Comparison of ENCODE assay signal across 8 mouse cellular contexts in the genomic region with DNA sequence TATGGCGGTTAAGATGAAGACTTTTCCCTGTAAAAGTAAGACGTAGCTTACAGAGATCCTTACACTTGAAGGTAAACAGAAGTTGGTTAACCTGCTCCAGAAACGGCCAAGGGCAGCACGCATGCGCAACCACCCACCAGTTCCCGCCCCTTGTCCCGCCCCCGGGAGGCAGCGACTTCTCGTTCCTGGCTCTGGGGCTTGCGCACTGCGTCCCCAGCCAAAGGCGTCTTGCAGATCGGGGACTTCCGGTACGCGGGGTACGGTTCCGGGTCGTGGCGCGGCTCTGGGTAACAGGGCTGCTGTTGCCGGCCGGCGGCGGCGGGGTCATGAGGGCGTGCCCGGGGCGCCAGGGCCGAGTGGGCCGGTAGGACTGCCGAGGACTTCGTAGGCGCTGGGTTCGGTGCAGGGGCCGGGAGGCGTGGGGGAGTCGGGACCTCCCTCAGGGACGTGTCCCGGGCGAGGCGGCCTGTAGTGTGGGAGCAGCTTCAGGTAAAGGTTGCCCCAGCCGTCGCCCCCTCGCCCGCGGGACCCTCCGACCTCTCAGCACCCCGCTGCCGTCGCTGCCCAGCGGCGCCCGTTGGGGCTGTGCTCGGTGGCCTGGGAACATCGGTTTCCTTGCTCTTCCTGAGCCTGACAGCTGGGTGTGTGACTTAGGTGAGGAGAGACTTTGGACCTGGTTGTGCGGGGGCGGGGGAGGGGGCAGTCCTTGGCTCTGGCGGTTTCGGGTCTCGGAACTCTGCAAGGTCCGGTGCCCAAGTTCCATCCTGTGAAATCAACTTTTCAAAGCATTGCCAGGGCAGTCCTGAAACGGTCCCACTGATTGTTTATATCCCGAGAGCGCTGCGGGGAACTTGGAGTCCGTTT. TPM values are rescaled to one million over a fixed set of nuclear protein-coding genes. Genes with fewer than 3 reads are reported as not detected.
DNase-seq lines count a peak whose midpoint lies in the region; ATAC-seq and TF ChIP-seq lines count a peak whose summit lies in the region.

A gene (plus strand): TSS at position 171 of the 864 bp plus-strand sequence.

- H3K4me2 ChIP-seq in forebrain, embryonic 16.5 days (ENCODE audit: low read length) = peak within 1 kb of the TSS; percentile 67
- H3K4me2 ChIP-seq in lung, embryonic 14.5 days = peak within 1 kb of the TSS; percentile 79

- ATAC-seq in G1E (ENCODE audit: extremely low read depth, insufficient number of reproducible peaks, low FRiP score, poor library complexity, severe bottlenecking) = peak; percentile 97
- peak; percentile 100 for ATAC-seq in forebrain, embryonic 16.5 days
- peak; percentile 99 for ATAC-seq in lung, embryonic 14.5 days (ENCODE audit: insufficient read depth)

- H3K4me1 ChIP-seq in G1E (ENCODE audit: insufficient read depth, low read depth, low read length) = peaks cover 23% of the 10 kb centered on the region
- H3K4me1 ChIP-seq in forebrain, embryonic 16.5 days (replicated peaks; ENCODE audit: control insufficient read depth, insufficient read depth, low read length) = peaks cover 10% of the 10 kb centered on the region
- H3K4me1 ChIP-seq in lung, embryonic 14.5 days (ENCODE audit: insufficient read depth) = peaks cover 11% of the 10 kb centered on the region
- H3K4me1 ChIP-seq in olfactory bulb, adult 2 months (ENCODE audit: control insufficient read depth, insufficient read depth, low read length) = peaks cover 6% of the 10 kb centered on the region
- peaks cover 4% of the 10 kb centered on the region for H3K4me1 ChIP-seq in thymus, adult 2 months (replicated peaks; ENCODE audit: control insufficient read depth, insufficient read depth, low read length)

- no peaks in the 10 kb centered on the region for H3K9me3 ChIP-seq in G1E (replicated peaks)
- H3K9me3 ChIP-seq in forebrain, embryonic 16.5 days (ENCODE audit: control insufficient read depth, low read length) = no peaks in the 10 kb centered on the region
- H3K9me3 ChIP-seq in lung, embryonic 14.5 days (ENCODE audit: low read depth, low read length) = no peaks in the 10 kb centered on the region

- peak; percentile 46; the same call in 1 of the 2 replicates for TF ChIP-seq POLR2A in olfactory bulb, adult 2 months (IDR thresholded peaks at IDR 0.05; ENCODE audit: insufficient read depth, low read depth, low read length)
- TF ChIP-seq POLR2A in thymus, adult 2 months (IDR thresholded peaks at IDR 0.05; ENCODE audit: control insufficient read depth, extremely low read depth, insufficient read depth, low read length, poor library complexity) = peak; percentile 72

- intact Hi-C loops in heart, postnatal 36 days (cut with DNase I) = loop anchor here (5.0 kb wide), 1 partner anchor 110 kb away; no protein-coding TSS in a partner anchor

- TF ChIP-seq CTCF in G1E (IDR thresholded peaks at IDR 0.05; ENCODE audit: low read depth, low read length) = no peak
- no peak for TF ChIP-seq CTCF in layer of hippocampus, adult 2 months (conservative IDR thresholded peaks at IDR 0.05)
- TF ChIP-seq CTCF in lung, embryonic 14.5 days (IDR thresholded peaks at IDR 0.05; ENCODE audit: low read depth) = no peak
- no peak for TF ChIP-seq CTCF in olfactory bulb, adult 2 months (IDR thresholded peaks at IDR 0.05; ENCODE audit: insufficient read depth, low read depth, low read length)
- no peak; the same call in 1 of the 2 replicates for TF ChIP-seq CTCF in thymus, adult 2 months (IDR thresholded peaks at IDR 0.05; ENCODE audit: borderline replicate concordance, control insufficient read depth, extremely low read depth, insufficient read depth, low read length, poor library complexity)

- WGBS in forebrain, embryonic 16.5 days = under 1% methylated on average over 63 of the region's 68 CpGs
- WGBS in lung, embryonic 14.5 days = under 1% methylated on average over 68 of the region's 68 CpGs
- WGBS in olfactory bulb, adult 2 months = under 1% methylated on average over 68 of the region's 68 CpGs
- 1% methylated on average over 68 of the region's 68 CpGs for WGBS in thymus, adult 2 months

- peak; percentile 99 for DNase-seq in G1E (ENCODE audit: low spot score)
- DNase-seq in cerebellum, adult 18-20 months = peak; percentile 97 to 98
- DNase-seq in heart, postnatal 36 days = peak; percentile 96 to 97
- peak; percentile 97 to 98 for DNase-seq in layer of hippocampus, adult 2 months (ENCODE audit: low spot score in 2 of 2)
- DNase-seq in lung, embryonic 14.5 days = peak; percentile 98
- DNase-seq in thymus, adult 2 months = peak; percentile 98

- no peaks in the 10 kb centered on the region for H3K27me3 ChIP-seq in G1E (ENCODE audit: insufficient read depth, low read length)
- H3K27me3 ChIP-seq in forebrain, embryonic 16.5 days (replicated peaks; ENCODE audit: control insufficient read depth, insufficient read depth, low read length) = no peaks in the 10 kb centered on the region
- no peaks in the 10 kb centered on the region for H3K27me3 ChIP-seq in lung, embryonic 14.5 days (ENCODE audit: insufficient read depth, low read length)
- H3K27me3 ChIP-seq in thymus, adult 2 months (ENCODE audit: control insufficient read depth, insufficient read depth, low read length) = no peaks in the 10 kb centered on the region

- H3K9ac ChIP-seq in forebrain, embryonic 16.5 days (replicated peaks; ENCODE audit: low read depth, low read length) = peak within 1 kb of the TSS; percentile 89
- H3K9ac ChIP-seq in lung, embryonic 14.5 days = peak within 1 kb of the TSS; percentile 85

- no peak within 1 kb of the TSS for H3K27ac ChIP-seq in forebrain, embryonic 16.5 days (ENCODE audit: low read length)
- H3K27ac ChIP-seq in layer of hippocampus, adult 2 months = peak within 1 kb of the TSS; percentile 88
- H3K27ac ChIP-seq in lung, embryonic 14.5 days (ENCODE audit: low read depth) = no peak within 1 kb of the TSS
- no peak within 1 kb of the TSS for H3K27ac ChIP-seq in olfactory bulb, adult 2 months (ENCODE audit: insufficient read depth, low read depth, low read length)
- H3K27ac ChIP-seq in thymus, adult 2 months (ENCODE audit: control insufficient read depth, insufficient read depth, low read length) = no peak within 1 kb of the TSS

- H3K36me3 ChIP-seq in G1E (replicated peaks) = peaks cover 20% of the 10 kb centered on the region
- H3K36me3 ChIP-seq in forebrain, embryonic 16.5 days (ENCODE audit: control insufficient read depth, insufficient read depth) = no peaks in the 10 kb centered on the region
- no peaks in the 10 kb centered on the region for H3K36me3 ChIP-seq in lung, embryonic 14.5 days (ENCODE audit: insufficient read depth)
- H3K36me3 ChIP-seq in thymus, adult 2 months (ENCODE audit: control insufficient read depth, insufficient read depth, low read length) = no peaks in the 10 kb centered on the region

- H3K4me3 ChIP-seq in G1E (ENCODE audit: low read depth, low read length) = peak within 1 kb of the TSS; percentile 100
- peak within 1 kb of the TSS; percentile 78 for H3K4me3 ChIP-seq in forebrain, embryonic 16.5 days (replicated peaks; ENCODE audit: low read length)
- H3K4me3 ChIP-seq in layer of hippocampus, adult 2 months = peak within 1 kb of the TSS; percentile 87
- peak within 1 kb of the TSS; percentile 98 for H3K4me3 ChIP-seq in lung, embryonic 14.5 days (ENCODE audit: low read depth, low read length)
- peak within 1 kb of the TSS; percentile 59 for H3K4me3 ChIP-seq in olfactory bulb, adult 2 months (ENCODE audit: insufficient read depth, low read depth, low read length)
- peak within 1 kb of the TSS; percentile 96 for H3K4me3 ChIP-seq in thymus, adult 2 months (ENCODE audit: control insufficient read depth, insufficient read depth, low read length)

RNA-seq across cellular contexts. Expression of the gene that starts here (rescaled TPM):
- total RNA-seq in G1E (2014; fragmentation: Nextera tagmentation) (52.4 and 60.9 TPM in 2 replicates), G1E (2017) (37.4 and 40.1 TPM in 2 replicates)
- polyA plus RNA-seq in G1E (2012) = 90.0 and 93.0 TPM in 2 replicates
- 99.3 and 100 TPM in 2 replicates for polyA plus RNA-seq in forebrain, embryonic 16.5 days (2015; fragmentation: Nextera tagmentation; extraction: Ambion mirVana)
- 10 to 100 TPM; 57.3 to 73.2 TPM for total RNA-seq in heart, postnatal 36 days (2021)
- total RNA-seq in layer of hippocampus, adult 2 months (2021) = 10 to 100 TPM; 67.8 to 70.3 TPM
- 93.3 and 97.1 TPM in 2 replicates for polyA plus RNA-seq in lung, embryonic 14.5 days (2014; fragmentation: Nextera tagmentation; extraction: Ambion mirVana)
- polyA plus RNA-seq in olfactory bulb, adult 2 months (2012; ENCODE audit: insufficient read depth, insufficient read length, low replicate concordance, missing spikeins) = not detected in 2 replicates
- 41.2 and 42.6 TPM in 2 replicates for polyA plus RNA-seq in thymus, adult 2 months (2012; rRNA removed)

Comparison
In these comparisons a context has a peak if more than half of its experiments do, and no peak if none do; other contexts are left out.
1. RNA of the gene that starts here (polyA plus RNA-seq): 99.3 to 100 TPM in forebrain, embryonic 16.5 days, 93.3 to 97.1 TPM in lung, embryonic 14.5 days, 90.0 to 93.0 TPM in G1E and 41.2 to 42.6 TPM in thymus, adult 2 months; not detected in olfactory bulb, adult 2 months; every median in the first group is over 10 times any median in the second.
2. Peak in every context shown above with its lines, with median percentiles within 50 percentile points of each other: ATAC-seq, DNase-seq and H3K4me3 ChIP-seq.